Mouse (Mus musculus) lung, adult 2 months (tissue): ENCODE data around the gene Sez6l.

Experiments used
- CTCF ChIP-seq: fragments of 200-500 bp; IDR thresholded peaks from 2 replicates; pipeline ENCODE4 v1.5.1; 2011; ENCODE audit warnings: mild to moderate bottlenecking, low read length, control low read depth; ENCODE audit not compliant: insufficient read depth
- POLR2A ChIP-seq: fragments of 200-500 bp; IDR thresholded peaks from 2 replicates; pipeline ENCODE4 v1.6.1; 2011; ENCODE audit warnings: low read depth, mild to moderate bottlenecking, control low read depth, low read length, borderline replicate concordance; ENCODE audit errors: extremely low read depth

DNA sequence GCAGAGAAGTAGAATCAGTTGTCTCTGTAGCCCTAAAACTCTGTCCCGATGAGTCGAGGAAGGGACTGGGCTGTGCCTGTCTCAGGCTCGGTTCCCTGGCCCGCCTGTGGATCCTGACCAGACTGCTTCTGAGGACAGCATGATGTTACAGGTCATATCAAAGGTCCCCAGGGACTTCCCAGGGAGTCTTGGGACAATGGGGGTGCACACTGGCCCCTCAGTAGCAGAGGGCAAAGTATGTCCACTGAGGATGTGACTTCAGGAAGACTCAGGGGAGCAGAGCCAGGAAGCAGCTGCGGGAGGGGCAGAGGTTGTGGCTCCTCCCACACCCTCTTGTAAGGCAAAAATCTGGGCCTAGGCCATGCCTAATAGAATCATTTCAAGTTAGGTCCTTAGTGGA is 90.6 kb downstream of the Sez6l start:
- TF ChIP-seq CTCF (no peak), POLR2A (no peak)
